Mouse (Mus musculus) liver, embryonic 13.5 days (tissue): ENCODE results near the gene Gm45213. TPM values are rescaled to one million over a fixed set of nuclear protein-coding genes. Genes with fewer than 3 reads are reported as not detected.
"Not testable (repeated sequence)": the region's sequence is repeated elsewhere in the genome, so short reads cannot be mapped to it uniquely, and the experiment has no call there.

ENCODE experiments used
- ATAC-seq: fragments of 200-750 bp; cut with Nextera tagmentation; 2 replicates; pipeline ENCODE4 v1.8.0; 2017; ENCODE audit warnings: low read depth, mild to moderate bottlenecking, moderate number of reproducible peaks, moderate library complexity
- DNase-seq: peaks from one replicate; pipeline ENCODE4 v3.0.0; 2022
- H3K27ac ChIP-seq: fragments of 300-500 bp; sonication (generic); 2 replicates; pipeline ENCODE4 v1.5.1; 2015; ENCODE audit warnings: moderate library complexity, mild to moderate bottlenecking, inconsistent platforms
- H3K27me3 ChIP-seq: fragments of 300-500 bp; sonication (generic); 2 replicates; pipeline ENCODE4 v1.6.1; 2015; ENCODE audit warnings: mild to moderate bottlenecking, inconsistent platforms
- H3K36me3 ChIP-seq: fragments of 300-500 bp; sonication (generic); 2 replicates; pipeline ENCODE4 v1.6.1; 2015; ENCODE audit warnings: mild to moderate bottlenecking, inconsistent platforms
- H3K4me1 ChIP-seq: fragments of 300-500 bp; sonication (generic); replicated peaks from 2 replicates; pipeline ENCODE4 v1.6.1; 2015; ENCODE audit warnings: inconsistent platforms
- H3K4me2 ChIP-seq: fragments of 300-500 bp; sonication (generic); 2 replicates; pipeline ENCODE4 v1.6.1; 2015; ENCODE audit warnings: inconsistent platforms, mild to moderate bottlenecking, moderate library complexity
- H3K4me3 ChIP-seq: fragments of 300-500 bp; sonication (generic); replicated peaks from 2 replicates; pipeline ENCODE4 v1.5.1; 2015; ENCODE audit warnings: mild to moderate bottlenecking, inconsistent platforms
- H3K9ac ChIP-seq: fragments of 300-500 bp; sonication (generic); 2 replicates; pipeline ENCODE4 v1.6.1; 2015; ENCODE audit warnings: mild to moderate bottlenecking, inconsistent platforms
- H3K9me3 ChIP-seq: fragments of 300-500 bp; sonication (generic); replicated peaks from 2 replicates; pipeline ENCODE4 v1.6.1; 2016; ENCODE audit warnings: inconsistent platforms
- WGBS: fragments of 180-500 bp; shearing (Covaris S2); methylation state at CpG from one replicate; pipeline ENCODE4 v1.1.7; 2015; ENCODE audit not compliant: insufficient replicate concordance; 5-methylcytosine and 5-hydroxymethylcytosine counted together
- polyA plus RNA-seq: library from polyadenylated mRNA; unstranded; fragments of >200 nt; fragmentation: Nextera tagmentation; extraction: Ambion mirVana; gene quantifications from 2 replicates; pipeline ENCODE4 v1.2.1, GENCODE M21; 2015

The Gm45213 gene
- polyA plus RNA-seq, 1 experiment from 2014 or later, result not detected

- H3K4me2 ChIP-seq, H3K36me3 ChIP-seq, H3K9me3 ChIP-seq, ATAC-seq, H3K27ac ChIP-seq, H3K9ac ChIP-seq, DNase-seq, H3K27me3 ChIP-seq, H3K4me3 ChIP-seq: not testable (repeated sequence)
- peaks cover 10% of the 10 kb centered on the region for H3K4me1 ChIP-seq
- WGBS, result 10% methylated on average over 2 of the region's 2 CpGs
Observed at GRCm38 (mm10) chr7:66055356-66055755, 12.0 kb downstream of the Gm45213 start.

- Histone ChIP-seq H3K4me2 (peak within 1 kb of the TSS; percentile 76), H3K9ac (peak within 1 kb of the TSS; percentile 93), H3K27ac (peak within 1 kb of the TSS; percentile 81), H3K36me3 (peaks cover 15% of the 10 kb centered on the region), H3K27me3 (no peaks in the 10 kb centered on the region; the same call in 1 of the 2 replicates), H3K4me3 (peak within 1 kb of the TSS; percentile 89), H3K4me1 (peaks cover 23% of the 10 kb centered on the region), H3K9me3 (no peaks in the 10 kb centered on the region)
- ATAC-seq (no peak), DNase-seq (no peak)
- WGBS, result 65% methylated on average over 1 of the region's 1 CpGs
Observed at GRCm38 (mm10) chr7:66058703-66059102, 15.3 kb downstream of the Gm45213 start, which contains the start of gene Snrpa1. TSS of gene Snrpa1 (plus strand) at chr7:66059003.

GRCm38 (mm10) chr7:66060066-66060956, 16.9 kb downstream of the Gm45213 start:
- H3K4me3 ChIP-seq, result peak overlapping the region; percentile 89
- H3K9me3 ChIP-seq, result no peaks in the 10 kb centered on the region
- peak overlapping the region; percentile 81 for H3K27ac ChIP-seq
- H3K4me1 ChIP-seq, result peaks cover 23% of the 10 kb centered on the region
- WGBS, result under 1% methylated on average over 64 of the region's 64 CpGs
- peaks cover 28% of the 10 kb centered on the region for H3K36me3 ChIP-seq
- peak; percentile 92 for ATAC-seq
- H3K27me3 ChIP-seq, result no peaks in the 10 kb centered on the region; the same call in 1 of the 2 replicates
- H3K4me2 ChIP-seq, result peak overlapping the region; percentile 76
- H3K9ac ChIP-seq, result peak overlapping the region; percentile 93
- DNase-seq, result peak; percentile 80

- Histone ChIP-seq H3K9ac (peak overlapping the region; percentile 93), H3K27ac (peak overlapping the region; percentile 81), H3K4me2 (peak overlapping the region; percentile 76), H3K9me3 (no peaks in the 10 kb centered on the region), H3K27me3 (no peaks in the 10 kb centered on the region; the same call in 1 of the 2 replicates), H3K36me3 (peaks cover 33% of the 10 kb centered on the region), H3K4me1 (peaks cover 23% of the 10 kb centered on the region), H3K4me3 (peak overlapping the region; percentile 89)
- WGBS, result under 1% methylated on average over 14 of the region's 14 CpGs
- DNase-seq (no peak), ATAC-seq (no peak)
Observed at GRCm38 (mm10) chr7:66061057-66061456, 17.7 kb downstream of the Gm45213 start.

- ATAC-seq (no peak), DNase-seq (no peak)
- Histone ChIP-seq H3K4me1 (peaks cover 31% of the 10 kb centered on the region), H3K27ac (no peak overlapping the region), H3K9ac (no peak overlapping the region), H3K4me3 (no peak overlapping the region), H3K4me2 (no peak overlapping the region), H3K27me3 (no peaks in the 10 kb centered on the region), H3K36me3 (peaks cover 58% of the 10 kb centered on the region), H3K9me3 (no peaks in the 10 kb centered on the region)
- WGBS, result 85% methylated on average over 2 of the region's 2 CpGs
Observed at GRCm38 (mm10) chr7:66076411-66076810, 33.0 kb downstream of the Gm45213 start.

- H3K36me3 ChIP-seq, result peaks cover 52% of the 10 kb centered on the region
- peak; percentile 100 for ATAC-seq
Observed at GRCm38 (mm10) chr7:66079364-66080230, 36.2 kb downstream of the Gm45213 start, which contains the start of gene Selenos. TSS of gene Selenos (plus strand) at chr7:66079649.

GRCm38 (mm10) chr7:66080231-66080613, 36.8 kb downstream of the Gm45213 start:
- ATAC-seq (no peak), DNase-seq (no peak)
- 39% methylated on average over 5 of the region's 5 CpGs for WGBS

More at GRCm38 (mm10) chr7:66079364-66080230, 36.2 kb downstream of the Gm45213 start, which contains the start of gene Selenos:
- under 1% methylated on average over 65 of the region's 65 CpGs for WGBS
- peak; percentile 95 for DNase-seq
- Histone ChIP-seq H3K4me3 (peak within 1 kb of the TSS; percentile 73), H3K4me2 (peak within 1 kb of the TSS; percentile 86), H3K9ac (peak within 1 kb of the TSS; percentile 74), H3K9me3 (no peaks in the 10 kb centered on the region), H3K4me1 (peaks cover 35% of the 10 kb centered on the region), H3K27ac (peak within 1 kb of the TSS; percentile 62; the same call in 1 of the 2 replicates), H3K27me3 (no peaks in the 10 kb centered on the region)

GRCm38 (mm10) chr7:66083757-66084156, 40.4 kb downstream of the Gm45213 start:
- H3K9me3 ChIP-seq, result no peaks in the 10 kb centered on the region
- H3K36me3 ChIP-seq, result peaks cover 64% of the 10 kb centered on the region
- H3K4me3 ChIP-seq, result no peak overlapping the region
- 81% methylated on average over 6 of the region's 6 CpGs for WGBS
- H3K27ac ChIP-seq, result no peak overlapping the region
- no peaks in the 10 kb centered on the region for H3K27me3 ChIP-seq
- H3K4me2 ChIP-seq, result no peak overlapping the region
- no peak overlapping the region for H3K9ac ChIP-seq
- ATAC-seq (no peak), DNase-seq (no peak)
- H3K4me1 ChIP-seq, result peaks cover 23% of the 10 kb centered on the region

More at GRCm38 (mm10) chr7:66080231-66080613, 36.8 kb downstream of the Gm45213 start:
- peak overlapping the region; percentile 86 for H3K4me2 ChIP-seq
- no peaks in the 10 kb centered on the region for H3K9me3 ChIP-seq
- H3K4me3 ChIP-seq, result peak overlapping the region; percentile 73
- peaks cover 48% of the 10 kb centered on the region for H3K36me3 ChIP-seq
- no peaks in the 10 kb centered on the region for H3K27me3 ChIP-seq
- peaks cover 35% of the 10 kb centered on the region for H3K4me1 ChIP-seq
- H3K9ac ChIP-seq, result peak overlapping the region; percentile 74
- 0 out of 2 replicates have a peak overlapping the region, but pooled peaks have one; percentile 62 for H3K27ac ChIP-seq

GRCm38 (mm10) chr7:66084546-66084945, 41.1 kb downstream of the Gm45213 start:
- DNase-seq, result no peak
- Histone ChIP-seq H3K9ac (no peak overlapping the region), H3K4me1 (peaks cover 20% of the 10 kb centered on the region), H3K9me3 (no peaks in the 10 kb centered on the region), H3K4me2 (no peak overlapping the region), H3K36me3 (peaks cover 71% of the 10 kb centered on the region), H3K27me3 (no peaks in the 10 kb centered on the region), H3K27ac (no peak overlapping the region), H3K4me3 (no peak overlapping the region)
- WGBS, result 76% methylated on average over 7 of the region's 7 CpGs
- no peak for ATAC-seq

GRCm38 (mm10) chr7:66087652-66088051, 44.2 kb downstream of the Gm45213 start:
- Histone ChIP-seq H3K36me3 (peaks cover 82% of the 10 kb centered on the region), H3K4me3 (no peak overlapping the region), H3K9ac (no peak overlapping the region), H3K4me2 (no peak overlapping the region), H3K27ac (no peak overlapping the region), H3K9me3 (no peaks in the 10 kb centered on the region), H3K4me1 (no peaks in the 10 kb centered on the region), H3K27me3 (no peaks in the 10 kb centered on the region)
- DNase-seq (no peak), ATAC-seq (no peak)
- 77% methylated on average over 4 of the region's 4 CpGs for WGBS

- 67% methylated on average over 2 of the region's 2 CpGs for WGBS
- Histone ChIP-seq H3K9ac (no peak overlapping the region), H3K4me2 (no peak overlapping the region), H3K27me3 (no peaks in the 10 kb centered on the region), H3K4me3 (no peak overlapping the region), H3K4me1 (no peaks in the 10 kb centered on the region), H3K9me3 (no peaks in the 10 kb centered on the region), H3K27ac (no peak overlapping the region), H3K36me3 (peaks cover 78% of the 10 kb centered on the region)
- ATAC-seq (no peak), DNase-seq (no peak)
Observed at GRCm38 (mm10) chr7:66088077-66088476, 44.7 kb downstream of the Gm45213 start.
